Mouse (Mus musculus) induced T-regulatory cell, adult 2 months (primary cell): ENCODE measurements around the gene Stk39.

Experiments used
- DNase-seq: peaks from one replicate; pipeline ENCODE4 v3.0.0-alpha.2; 2012; ENCODE audit warnings: low read depth

Gene Stk39

DNA sequence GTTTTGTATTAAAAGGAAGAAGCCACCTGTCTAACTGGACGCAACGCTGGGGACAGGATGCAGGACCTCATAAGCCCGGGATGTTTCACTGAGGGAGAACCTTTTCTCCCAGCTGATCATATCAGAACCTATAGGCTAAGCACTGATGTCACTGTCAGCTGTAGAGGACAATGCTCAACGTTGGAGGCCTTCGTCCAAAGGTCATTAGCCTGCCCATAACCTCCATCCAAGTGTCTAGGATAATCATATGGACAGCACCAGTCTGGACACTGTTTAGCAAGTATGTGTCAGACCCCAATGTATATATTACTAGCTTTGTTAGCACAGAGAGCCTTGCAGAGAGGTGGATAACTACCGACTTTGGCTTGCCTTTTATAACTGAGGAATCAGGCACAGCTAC, 51.8 kb downstream of the Stk39 start:
- no peak for DNase-seq

DNA sequence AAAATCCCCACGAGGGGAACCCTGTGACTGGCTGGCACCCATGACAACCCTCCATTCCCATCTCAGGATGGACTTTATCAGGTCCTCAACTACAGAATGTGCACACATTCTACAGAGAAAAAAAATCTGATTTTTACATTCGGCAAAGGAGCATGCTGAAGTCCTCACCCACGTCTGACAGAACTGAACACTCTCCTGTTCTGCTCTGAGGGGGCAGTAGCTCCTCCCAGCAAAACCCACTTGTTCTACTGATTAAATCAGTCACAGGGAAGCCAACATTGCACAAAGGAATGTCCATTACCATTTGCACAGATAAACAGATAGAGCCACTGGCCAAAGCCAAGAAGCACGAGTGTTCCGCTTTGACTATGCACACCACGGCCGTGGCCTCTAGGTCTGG, 52.3 kb downstream of the Stk39 start:
- DNase-seq, result no peak

DNA sequence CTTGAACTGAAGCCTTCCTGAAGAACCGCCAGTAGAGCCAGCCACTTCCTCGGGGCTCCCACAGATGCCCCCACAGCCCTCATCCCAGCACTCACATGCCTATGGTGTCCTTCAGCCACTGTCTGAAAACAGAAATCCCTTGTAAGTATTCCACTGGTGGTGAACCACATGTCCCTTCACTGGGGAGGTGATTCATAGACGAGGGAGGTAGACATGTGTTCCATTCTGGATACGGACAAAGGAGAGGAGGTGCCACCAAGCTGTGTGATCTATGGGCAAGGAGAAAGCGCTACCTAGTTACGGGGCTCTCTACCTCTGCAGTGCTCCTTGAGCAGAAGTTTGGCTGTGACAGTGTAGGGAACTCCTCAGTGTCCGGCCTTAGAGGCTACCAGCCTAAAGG, 52.9 kb downstream of the Stk39 start:
- DNase-seq, result no peak

DNA sequence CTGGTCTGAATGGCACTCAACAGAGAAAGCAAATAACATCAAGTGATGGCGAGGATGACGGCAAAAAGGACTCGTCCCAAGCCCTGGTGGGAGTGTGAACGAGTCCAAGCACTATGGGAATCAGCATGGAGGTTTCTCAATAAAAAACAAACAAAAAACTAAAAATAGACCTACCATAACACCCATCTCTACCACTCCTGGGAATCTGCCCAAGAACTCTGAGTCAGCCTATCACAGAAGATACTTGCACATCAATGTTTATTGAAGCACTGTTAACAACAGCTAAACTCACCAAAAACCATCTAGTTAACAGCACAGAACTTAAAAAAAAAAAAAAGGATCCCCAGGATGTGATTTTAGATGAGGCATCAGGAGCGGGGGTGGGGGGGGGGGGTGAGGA, 55.0 kb downstream of the Stk39 start:
- no peak for DNase-seq

- no peak for DNase-seq
Observed at GRCm38 (mm10) chr2:68415691-68416090, 56.4 kb downstream of the Stk39 start.

- no peak for DNase-seq
Observed at GRCm38 (mm10) chr2:68412149-68412548, 59.9 kb downstream of the Stk39 start.

GRCm38 (mm10) chr2:68411201-68411600, 60.9 kb downstream of the Stk39 start:
- DNase-seq, result no peak

- no peak for DNase-seq
Observed at GRCm38 (mm10) chr2:68409640-68410215, 62.3 kb downstream of the Stk39 start.

GRCm38 (mm10) chr2:68408271-68408980, 63.6 kb downstream of the Stk39 start:
- no peak for DNase-seq

- no peak for DNase-seq
Observed at GRCm38 (mm10) chr2:68407179-68407950, 64.7 kb downstream of the Stk39 start.

- DNase-seq, result no peak
Observed at GRCm38 (mm10) chr2:68406571-68407074, 65.4 kb downstream of the Stk39 start.

DNA sequence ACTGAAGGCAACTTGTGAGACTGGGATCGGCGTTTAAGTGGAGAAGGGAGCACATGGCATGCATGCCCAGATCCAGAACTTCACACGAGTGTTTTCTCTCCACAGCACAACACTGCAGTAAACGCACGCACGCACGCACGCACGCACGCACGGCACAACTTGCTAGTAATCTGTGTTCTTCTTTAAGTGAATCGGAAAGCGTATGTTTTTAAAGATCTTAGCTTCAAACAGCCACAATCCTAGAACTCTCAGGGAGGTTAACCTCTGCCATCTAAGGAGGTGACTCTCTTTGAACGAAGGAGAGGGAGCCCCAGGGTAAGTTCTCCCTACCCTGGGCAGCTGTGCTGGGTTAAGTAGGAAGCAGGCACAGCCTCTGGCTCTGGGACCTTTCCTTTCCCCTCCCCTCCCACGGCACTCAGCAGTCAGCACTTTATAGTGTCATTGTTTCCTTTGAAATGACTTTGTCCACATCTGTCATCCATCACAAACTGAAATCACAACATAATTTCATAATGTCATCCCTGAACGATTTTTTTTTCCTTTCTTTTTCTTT, 66.8 kb downstream of the Stk39 start:
- DNase-seq, result no peak

- DNase-seq, result no peak
Observed at GRCm38 (mm10) chr2:68404274-68405162, 67.5 kb downstream of the Stk39 start.

GRCm38 (mm10) chr2:68393611-68394549, 78.2 kb downstream of the Stk39 start:
- DNase-seq, result no peak

- DNase-seq, result no peak
Observed at GRCm38 (mm10) chr2:68387824-68388582, 84.1 kb downstream of the Stk39 start.

DNA sequence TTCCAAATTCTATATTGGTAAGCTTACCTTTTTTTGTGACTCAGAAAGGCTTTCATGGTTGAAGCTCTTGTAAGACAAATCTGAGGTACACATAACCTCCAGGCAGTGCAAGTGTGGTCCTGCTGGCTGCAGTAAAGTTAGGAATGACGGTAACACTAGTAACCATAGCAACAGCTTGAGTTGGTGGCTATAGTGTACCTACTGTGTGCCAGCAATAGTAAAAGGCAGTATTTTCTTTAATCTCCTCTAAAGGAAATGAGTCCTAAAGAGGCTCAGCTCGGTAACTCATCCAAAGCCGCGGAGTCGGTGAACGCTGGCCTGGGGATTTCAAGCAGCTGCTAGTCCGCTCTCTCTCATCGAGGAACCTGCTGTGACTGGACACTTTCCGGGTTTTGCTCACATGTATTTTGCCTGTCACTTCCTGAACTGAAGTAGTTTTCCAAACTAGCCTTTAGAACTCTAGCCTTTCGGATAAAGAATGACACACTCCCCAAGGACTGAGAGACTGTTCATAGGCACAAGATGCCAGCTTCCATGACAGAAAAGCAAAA, 85.7 kb downstream of the Stk39 start:
- no peak for DNase-seq

GRCm38 (mm10) chr2:68385654-68386312, 86.3 kb downstream of the Stk39 start:
- no peak for DNase-seq

DNA sequence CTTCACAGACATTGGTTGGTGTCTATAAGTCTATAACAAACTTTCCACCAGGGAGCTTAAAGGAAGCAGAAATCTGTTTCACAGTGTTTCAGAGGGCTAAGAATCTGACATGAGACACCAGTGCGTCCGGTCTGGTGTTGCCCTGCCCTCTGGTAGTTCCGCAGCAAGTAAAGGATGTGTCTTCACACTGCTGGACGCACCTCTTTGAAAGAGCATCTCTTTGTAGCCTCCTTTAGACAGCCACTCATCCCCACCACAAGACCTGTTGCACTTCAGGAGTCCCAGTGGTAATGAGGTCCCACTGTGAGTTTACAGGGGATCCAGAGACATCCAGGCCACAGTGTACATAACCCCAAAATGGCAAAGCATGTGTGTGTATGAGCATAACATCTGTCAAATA, 88.1 kb downstream of the Stk39 start:
- DNase-seq, result peak; percentile 44
